Mouse (Mus musculus): ENCODE results near the gene Rfx1. TPM values are rescaled to one million over a fixed set of nuclear protein-coding genes. Genes with fewer than 3 reads are reported as not detected.

Gene Rfx1
- polyA plus RNA-seq, 1 experiment, result 3.9 TPM

DNA sequence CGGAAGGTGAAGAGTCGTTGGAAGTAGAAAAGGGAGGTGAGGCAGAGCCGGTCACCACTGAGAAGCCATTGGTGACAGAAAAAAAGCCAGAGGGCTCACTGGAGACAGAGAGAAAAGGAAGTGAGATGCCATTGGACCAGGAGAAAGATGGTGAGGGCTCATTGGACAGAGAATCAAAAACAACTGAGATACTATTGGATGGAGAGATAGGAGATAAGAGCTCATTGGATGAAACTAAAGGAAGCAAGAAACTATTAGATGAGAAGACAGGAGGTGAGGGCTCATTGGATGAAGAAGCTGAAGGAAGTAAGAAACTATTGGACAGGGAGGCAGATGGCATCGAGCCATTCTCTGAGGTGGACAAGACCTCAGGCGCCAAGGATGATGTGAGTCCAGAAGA is 37.4 kb upstream of the Rfx1 start:
- Histone ChIP-seq H3K9me3 (ENCODE audit: control insufficient read depth, low read length) (no peaks in the 10 kb centered on the region), H3K4me3 (replicated peaks) (no peak overlapping the region), H3K36me3 (ENCODE audit: control insufficient read depth) (no peaks in the 10 kb centered on the region), H3K27me3 (ENCODE audit: control insufficient read depth) (peaks cover 45% of the 10 kb centered on the region), H3K4me1 (ENCODE audit: control insufficient read depth) (peaks cover 9% of the 10 kb centered on the region)
- TF ChIP-seq TAL1 (IDR thresholded peaks at IDR 0.05; ENCODE audit: low read length) (no peak), GATA1 (IDR thresholded peaks at IDR 0.05; ENCODE audit: low read length) (no peak)

DNA sequence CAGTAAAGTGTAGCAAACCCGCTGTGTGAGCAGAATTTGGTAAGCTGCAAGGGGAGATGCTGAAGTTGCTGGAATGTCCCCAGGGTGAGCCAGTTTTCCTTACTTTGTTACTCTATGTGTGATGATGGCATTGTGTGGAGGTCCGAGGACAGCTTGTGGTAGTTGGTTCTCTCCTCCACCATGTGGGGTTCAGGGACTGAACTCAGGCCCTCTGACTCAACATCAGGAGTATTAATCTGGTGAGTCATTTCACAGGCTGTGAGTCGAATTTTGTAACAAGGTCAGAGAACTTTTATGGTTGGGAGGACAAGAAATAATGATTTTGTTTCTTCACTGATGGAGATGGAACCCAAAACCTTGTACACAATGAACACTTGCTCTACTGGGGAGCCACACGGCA is 33.9 kb upstream of the Rfx1 start:
- Histone ChIP-seq H3K36me3 (ENCODE audit: control insufficient read depth) (no peaks in the 10 kb centered on the region), H3K9me3 (ENCODE audit: control insufficient read depth, low read length) (no peaks in the 10 kb centered on the region), H3K4me3 (replicated peaks) (no peak overlapping the region), H3K27me3 (ENCODE audit: control insufficient read depth) (peaks cover 12% of the 10 kb centered on the region), H3K4me1 (ENCODE audit: control insufficient read depth) (no peaks in the 10 kb centered on the region)
- TF ChIP-seq TAL1 (IDR thresholded peaks at IDR 0.05; ENCODE audit: low read length), result no peak
- no peak for TF ChIP-seq GATA1 (IDR thresholded peaks at IDR 0.05; ENCODE audit: low read length)

DNA sequence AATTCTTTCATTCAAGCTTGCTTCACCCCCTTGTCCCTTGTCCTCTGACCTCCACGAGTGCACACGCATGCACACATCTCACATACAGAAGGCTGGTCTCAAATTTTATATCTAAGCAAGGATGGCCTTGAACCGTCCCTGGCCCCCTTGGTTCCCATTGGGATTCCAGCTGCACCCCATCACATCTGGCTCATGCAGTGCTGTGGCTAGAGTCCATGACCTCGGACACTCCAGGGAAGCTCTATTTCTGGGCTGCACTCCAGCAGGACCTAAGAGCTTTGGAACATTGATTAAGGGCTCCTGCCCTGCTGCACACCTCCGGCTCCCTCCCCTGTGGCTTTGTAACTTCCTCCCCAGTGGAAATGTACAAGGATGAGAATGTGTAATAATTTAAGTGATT is 28.6 kb upstream of the Rfx1 start:
- H3K4me3 ChIP-seq (replicated peaks), result no peak overlapping the region
- H3K36me3 ChIP-seq (ENCODE audit: control insufficient read depth), result no peaks in the 10 kb centered on the region
- H3K4me1 ChIP-seq (ENCODE audit: control insufficient read depth), result peaks cover 4% of the 10 kb centered on the region
- TF ChIP-seq GATA1 (IDR thresholded peaks at IDR 0.05; ENCODE audit: low read length) (no peak), TAL1 (IDR thresholded peaks at IDR 0.05; ENCODE audit: low read length) (no peak)
- H3K9me3 ChIP-seq (ENCODE audit: control insufficient read depth, low read length), result no peaks in the 10 kb centered on the region
- H3K27me3 ChIP-seq (ENCODE audit: control insufficient read depth), result peaks cover 20% of the 10 kb centered on the region

DNA sequence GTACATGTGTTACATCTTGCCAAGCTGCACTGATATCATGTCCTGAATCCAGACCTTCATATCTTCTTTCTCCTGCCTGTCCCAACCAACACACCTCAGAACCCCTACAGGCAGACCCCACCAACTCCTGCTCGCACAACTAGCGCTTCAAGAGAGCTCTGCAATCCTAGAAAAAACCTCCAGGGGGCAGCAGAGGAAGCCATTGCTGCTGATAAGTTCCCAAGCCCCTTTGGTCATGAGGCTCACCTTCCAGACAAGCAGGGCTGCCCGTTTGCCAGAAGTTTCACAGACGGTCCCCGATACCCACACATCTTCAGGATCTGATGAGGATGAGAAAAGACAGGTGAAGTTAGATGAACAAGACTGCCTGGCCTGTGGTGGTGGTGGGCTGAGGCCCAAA is 27.6 kb upstream of the Rfx1 start:
- TF ChIP-seq TAL1 (IDR thresholded peaks at IDR 0.05; ENCODE audit: low read length), result no peak
- no peak for TF ChIP-seq GATA1 (IDR thresholded peaks at IDR 0.05; ENCODE audit: low read length)
- H3K9me3 ChIP-seq (ENCODE audit: control insufficient read depth, low read length), result no peaks in the 10 kb centered on the region

DNA sequence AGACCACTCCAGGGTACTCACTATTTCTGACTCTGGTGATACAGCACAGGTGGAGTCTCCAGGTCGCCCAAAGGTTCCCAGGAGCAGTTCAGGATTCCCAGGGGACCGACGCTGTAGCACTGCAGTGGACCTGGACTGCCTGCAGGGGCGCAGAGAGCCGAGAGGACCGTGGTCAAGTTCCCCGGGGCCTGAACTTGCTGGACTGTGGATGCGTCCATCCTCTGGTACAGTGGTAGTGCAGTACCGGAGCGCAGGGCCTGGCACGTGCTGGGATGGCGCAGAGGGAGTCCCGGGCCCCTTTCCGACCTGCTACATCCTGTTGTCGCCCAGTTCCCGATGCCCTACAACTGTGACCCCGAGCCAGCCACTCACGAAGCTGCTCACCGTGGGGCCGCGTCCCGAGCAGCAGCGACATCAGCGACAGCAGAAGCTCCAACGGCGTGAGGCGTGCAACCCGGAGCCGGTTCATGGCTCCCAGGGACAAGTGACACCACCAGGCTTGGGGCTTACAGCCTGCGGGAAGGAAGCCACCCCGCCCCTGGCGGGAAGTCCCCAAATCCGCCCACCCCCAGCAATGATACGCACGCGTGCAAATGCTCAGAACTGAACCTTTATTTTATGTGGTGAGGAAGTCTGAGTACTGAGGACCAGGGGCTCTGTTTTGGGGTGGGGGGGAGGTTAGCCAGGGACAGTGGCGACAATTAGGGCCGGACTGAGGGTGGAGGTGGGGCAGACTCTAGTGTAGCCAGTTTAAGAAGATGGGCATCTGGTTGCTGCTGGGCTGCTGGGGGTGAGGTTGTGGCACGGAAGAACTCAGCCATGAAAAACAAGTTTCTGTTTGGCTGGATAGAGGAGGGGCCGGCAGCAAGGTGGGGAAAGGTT is 24.3 kb upstream of the Rfx1 start, which contains the start of gene Il27ra:
TSS of gene Il27ra (minus strand) at position 524 of the 882 bp plus-strand sequence.
- peak within 1 kb of the TSS; percentile 38 for H3K4me3 ChIP-seq (replicated peaks)
- H3K27me3 ChIP-seq (ENCODE audit: control insufficient read depth), result peaks cover 49% of the 10 kb centered on the region
- H3K9me3 ChIP-seq (ENCODE audit: control insufficient read depth, low read length), result peaks cover 3% of the 10 kb centered on the region; the same call in 1 of the 2 replicates
- no peaks in the 10 kb centered on the region for H3K36me3 ChIP-seq (ENCODE audit: control insufficient read depth)
- peaks cover 4% of the 10 kb centered on the region for H3K4me1 ChIP-seq (ENCODE audit: control insufficient read depth)
- no peak for TF ChIP-seq GATA1 (IDR thresholded peaks at IDR 0.05; ENCODE audit: low read length)
- TF ChIP-seq TAL1 (IDR thresholded peaks at IDR 0.05; ENCODE audit: low read length), result no peak

More for the DNA sequence above, 27.6 kb upstream of the Rfx1 start:
- peaks cover 30% of the 10 kb centered on the region for H3K27me3 ChIP-seq (ENCODE audit: control insufficient read depth)
- H3K36me3 ChIP-seq (ENCODE audit: control insufficient read depth), result no peaks in the 10 kb centered on the region
- no peak overlapping the region for H3K4me3 ChIP-seq (replicated peaks)
- peaks cover 4% of the 10 kb centered on the region for H3K4me1 ChIP-seq (ENCODE audit: control insufficient read depth)

DNA sequence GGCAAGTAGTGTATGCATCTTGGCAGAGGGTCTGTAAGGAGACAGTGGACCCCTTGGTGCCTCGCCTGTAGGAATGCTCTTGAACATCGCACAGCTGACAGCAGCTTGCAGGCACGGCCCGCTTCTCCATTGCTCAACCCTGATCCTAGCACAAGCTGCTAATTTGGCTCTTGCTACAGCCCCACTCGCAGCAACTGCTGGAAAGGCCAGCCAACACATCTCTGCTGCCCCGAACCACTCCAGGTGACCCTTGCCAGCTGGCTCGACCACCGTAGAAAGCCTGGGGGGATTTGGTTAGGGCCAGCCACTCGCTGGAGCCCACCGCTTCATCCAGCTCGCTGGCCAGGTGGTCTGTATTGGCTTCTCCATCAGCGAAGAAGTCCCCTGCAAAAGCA is 23.7 kb upstream of the Rfx1 start:
- Histone ChIP-seq H3K36me3 (ENCODE audit: control insufficient read depth) (no peaks in the 10 kb centered on the region), H3K4me3 (replicated peaks) (no peak overlapping the region), H3K27me3 (ENCODE audit: control insufficient read depth) (peaks cover 49% of the 10 kb centered on the region), H3K4me1 (ENCODE audit: control insufficient read depth) (peaks cover 4% of the 10 kb centered on the region), H3K9me3 (ENCODE audit: control insufficient read depth, low read length) (peaks cover 3% of the 10 kb centered on the region; the same call in 1 of the 2 replicates)
- no peak for TF ChIP-seq TAL1 (IDR thresholded peaks at IDR 0.05; ENCODE audit: low read length)
- TF ChIP-seq GATA1 (IDR thresholded peaks at IDR 0.05; ENCODE audit: low read length), result no peak

DNA sequence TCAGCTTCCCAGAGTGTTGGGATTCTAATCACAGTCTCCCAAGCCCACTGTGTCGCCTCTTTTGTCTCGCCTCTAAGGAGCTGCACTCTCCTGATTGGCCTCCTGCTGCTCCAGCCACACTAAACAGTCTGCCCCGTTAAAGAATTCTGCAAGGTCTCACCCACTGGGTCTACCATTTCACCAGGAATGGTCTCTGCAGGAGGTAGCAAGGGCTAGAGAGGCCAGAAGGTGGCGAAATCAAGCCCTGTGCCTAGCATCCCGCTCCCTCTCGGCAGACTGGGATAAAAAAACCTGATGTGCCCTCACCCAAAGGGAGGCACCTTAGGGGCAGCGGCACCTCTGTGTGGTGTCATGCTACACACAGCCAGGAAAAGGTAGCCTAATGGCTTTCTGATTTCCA is 22.5 kb upstream of the Rfx1 start:
- H3K9me3 ChIP-seq (ENCODE audit: control insufficient read depth, low read length), result peaks cover 3% of the 10 kb centered on the region; the same call in 1 of the 2 replicates
- H3K4me1 ChIP-seq (ENCODE audit: control insufficient read depth), result peaks cover 4% of the 10 kb centered on the region
- H3K4me3 ChIP-seq (replicated peaks), result no peak overlapping the region
- TF ChIP-seq TAL1 (IDR thresholded peaks at IDR 0.05; ENCODE audit: low read length) (no peak), GATA1 (IDR thresholded peaks at IDR 0.05; ENCODE audit: low read length) (no peak)
- H3K27me3 ChIP-seq (ENCODE audit: control insufficient read depth), result peaks cover 49% of the 10 kb centered on the region
- no peaks in the 10 kb centered on the region for H3K36me3 ChIP-seq (ENCODE audit: control insufficient read depth)

DNA sequence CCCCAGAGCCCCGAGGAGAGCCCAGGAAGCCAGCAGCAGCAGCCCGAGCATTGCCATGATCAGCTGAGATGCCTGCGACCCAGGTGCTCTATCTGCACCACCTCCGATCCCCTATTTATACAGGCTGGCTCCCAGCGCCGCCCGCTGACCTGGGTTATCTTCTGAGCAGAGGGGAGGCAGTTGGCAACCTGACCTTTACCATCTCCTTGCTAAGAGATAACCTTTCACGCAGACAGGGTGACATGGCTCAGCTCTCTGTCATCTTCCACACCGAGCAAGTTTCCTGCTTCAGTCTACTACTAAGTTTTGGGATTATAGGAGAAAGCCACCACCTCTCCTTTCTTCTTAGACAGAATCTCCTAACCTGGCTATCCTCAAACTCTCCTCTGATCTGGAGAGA is 21.7 kb upstream of the Rfx1 start, which contains the start of gene Rln3:
TSS of gene Rln3 (minus strand) at position 101 of the 400 bp plus-strand sequence.
- H3K9me3 ChIP-seq (ENCODE audit: control insufficient read depth, low read length), result peaks cover 3% of the 10 kb centered on the region; the same call in 1 of the 2 replicates
- TF ChIP-seq TAL1 (IDR thresholded peaks at IDR 0.05; ENCODE audit: low read length) (no peak), GATA1 (IDR thresholded peaks at IDR 0.05; ENCODE audit: low read length) (peak; percentile 48; the same call in 1 of the 2 replicates)
- peaks cover 4% of the 10 kb centered on the region for H3K4me1 ChIP-seq (ENCODE audit: control insufficient read depth)
- no peaks in the 10 kb centered on the region for H3K36me3 ChIP-seq (ENCODE audit: control insufficient read depth)
- no peak within 1 kb of the TSS for H3K4me3 ChIP-seq (replicated peaks)
- H3K27me3 ChIP-seq (ENCODE audit: control insufficient read depth), result peaks cover 49% of the 10 kb centered on the region

DNA sequence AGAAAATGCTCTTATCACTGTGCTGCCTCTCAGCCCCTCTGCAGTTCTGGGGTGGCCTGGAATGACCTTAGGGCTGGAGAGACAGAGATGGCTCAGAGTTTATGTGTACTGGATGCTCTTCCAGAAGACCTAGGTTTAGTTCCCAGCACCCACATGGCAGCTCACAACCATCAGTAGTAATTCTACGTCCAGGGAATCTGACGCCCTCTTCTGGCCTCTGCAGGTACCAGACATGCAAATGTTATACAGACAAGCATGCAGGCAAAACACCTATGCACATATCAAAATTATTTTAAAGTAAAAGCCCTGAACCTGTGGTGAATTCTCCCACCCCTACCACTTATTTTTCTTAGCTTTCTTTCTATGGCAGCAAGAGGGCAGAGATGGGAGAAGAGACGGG is 20.1 kb upstream of the Rfx1 start:
- TF ChIP-seq TAL1 (IDR thresholded peaks at IDR 0.05; ENCODE audit: low read length) (no peak), GATA1 (IDR thresholded peaks at IDR 0.05; ENCODE audit: low read length) (no peak)
- Histone ChIP-seq H3K9me3 (ENCODE audit: control insufficient read depth, low read length) (peaks cover 3% of the 10 kb centered on the region; the same call in 1 of the 2 replicates), H3K4me1 (ENCODE audit: control insufficient read depth) (peaks cover 4% of the 10 kb centered on the region), H3K4me3 (replicated peaks) (no peak overlapping the region), H3K36me3 (ENCODE audit: control insufficient read depth) (no peaks in the 10 kb centered on the region), H3K27me3 (ENCODE audit: control insufficient read depth) (peaks cover 47% of the 10 kb centered on the region)

Data from erythroblast, embryonic 14.5 days (primary cell).